Mouse (Mus musculus): ENCODE data around the gene Adamts5.
A peak's percentile ranks its signal among the peaks of the same experiment; 100 is the strongest.

Adamts5 gene

GRCm38 (mm10) chr16:85901581-85901910 lies at the start of gene Adamts5:
Gene Adamts5, minus strand, starts transcription at chr16:85901828.
- peak; percentile 3 to 4 for DNase-seq (ENCODE audit: low spot score in 2 of 2)

GRCm38 (mm10) chr16:85950356-85950755 lies 48.7 kb upstream of the Adamts5 start:
- DNase-seq (ENCODE audit: low spot score in 2 of 2) = no peak

- DNase-seq (ENCODE audit: low spot score in 2 of 2) = no peak
Observed at GRCm38 (mm10) chr16:85926004-85926403, 24.4 kb upstream of the Adamts5 start.

- DNase-seq (ENCODE audit: low spot score in 2 of 2) = no peak
Observed at GRCm38 (mm10) chr16:85922454-85922853, 20.8 kb upstream of the Adamts5 start.

GRCm38 (mm10) chr16:85920122-85920521 lies 18.5 kb upstream of the Adamts5 start:
- no peak for DNase-seq (ENCODE audit: low spot score in 2 of 2)

- peak; percentile 25 to 38 for DNase-seq (ENCODE audit: low spot score in 2 of 2)
Observed at GRCm38 (mm10) chr16:85900702-85901580, 687 bp downstream of the Adamts5 start.

GRCm38 (mm10) chr16:85899790-85900587 lies 1.6 kb downstream of the Adamts5 start:
- DNase-seq (ENCODE audit: low spot score in 2 of 2) = peak in 1 of 2 experiments; percentile 16

GRCm38 (mm10) chr16:85899301-85899721 lies 2.3 kb downstream of the Adamts5 start:
- DNase-seq (ENCODE audit: low spot score in 2 of 2) = peak; percentile 15 to 22

- no peak for DNase-seq (ENCODE audit: low spot score in 2 of 2)
Observed at GRCm38 (mm10) chr16:85898816-85899215, 2.8 kb downstream of the Adamts5 start.

GRCm38 (mm10) chr16:85898391-85898790 lies 3.2 kb downstream of the Adamts5 start:
- peak in 1 of 2 experiments; percentile 12 for DNase-seq (ENCODE audit: low spot score in 2 of 2)

GRCm38 (mm10) chr16:85897854-85898253 lies 3.8 kb downstream of the Adamts5 start:
- no peak for DNase-seq (ENCODE audit: low spot score in 2 of 2)

- no peak for DNase-seq (ENCODE audit: low spot score in 2 of 2)
Observed at GRCm38 (mm10) chr16:85895948-85896347, 5.7 kb downstream of the Adamts5 start.

GRCm38 (mm10) chr16:85889778-85890177 lies 11.8 kb downstream of the Adamts5 start:
- DNase-seq (ENCODE audit: low spot score in 2 of 2) = no peak

- no peak for DNase-seq (ENCODE audit: low spot score in 2 of 2)
Observed at GRCm38 (mm10) chr16:85887289-85888051, 14.2 kb downstream of the Adamts5 start.

- no peak for DNase-seq (ENCODE audit: low spot score in 2 of 2)
Observed at GRCm38 (mm10) chr16:85879075-85879474, 22.6 kb downstream of the Adamts5 start.

- DNase-seq (ENCODE audit: low spot score in 2 of 2) = no peak
Observed at GRCm38 (mm10) chr16:85874141-85874540, 27.5 kb downstream of the Adamts5 start.

- no peak for DNase-seq (ENCODE audit: low spot score in 2 of 2)
Observed at GRCm38 (mm10) chr16:85871971-85872370, 29.7 kb downstream of the Adamts5 start.

- no peak for DNase-seq (ENCODE audit: low spot score in 2 of 2)
Observed at GRCm38 (mm10) chr16:85871248-85871647, 30.4 kb downstream of the Adamts5 start.

GRCm38 (mm10) chr16:85864691-85865389 lies 36.8 kb downstream of the Adamts5 start:
- no peak for DNase-seq (ENCODE audit: low spot score in 2 of 2)

- no peak for DNase-seq (ENCODE audit: low spot score in 2 of 2)
Observed at GRCm38 (mm10) chr16:85854505-85854904, 47.1 kb downstream of the Adamts5 start.

GRCm38 (mm10) chr16:85827066-85827465 lies 74.6 kb downstream of the Adamts5 start:
- no peak for DNase-seq (ENCODE audit: low spot score in 2 of 2)

All from urinary bladder, adult 18-20 months (tissue).